Mouse (Mus musculus) mouse embryonic stem cell (cell line): ENCODE measurements around the gene Aig1.

Source experiments
- in situ Hi-C, 2 experiments: fragments of 300-500 bp; cut with MboI; formaldehyde crosslinking; loops; 1 replicate in 1 of 2; 3 replicates in 1 of 2; pipeline ENCODE4 v1.14.3; 2019 to 2020; ENCODE audit warnings: low sequenced_read_pairs in 2 of 2, low pct_unique_long_range_greater_than_20kb in 1 of 2, mixed read lengths in 1 of 2; ENCODE audit not compliant: unreplicated experiment in 1 of 2

Gene Aig1

GRCm38 (mm10) chr10:13855969-13856368 lies 12.8 kb downstream of the Aig1 start:
- in situ Hi-C loops, result no loop called here

GRCm38 (mm10) chr10:13855111-13855510 lies 13.7 kb downstream of the Aig1 start:
- in situ Hi-C loops, result no loop called here

- in situ Hi-C loops, result no loop called here
These were observed 18.7 kb downstream of the Aig1 start for GRCm38 (mm10) chr10:13850071-13850470.

- in situ Hi-C loops, result no loop called here
These were observed 19.6 kb downstream of the Aig1 start for GRCm38 (mm10) chr10:13849205-13849604.

- in situ Hi-C loops, result no loop called here
These were observed 23.9 kb downstream of the Aig1 start for GRCm38 (mm10) chr10:13844864-13845263.

- in situ Hi-C loops, result no loop called here
These were observed 25.0 kb downstream of the Aig1 start for GRCm38 (mm10) chr10:13843746-13844145.

- in situ Hi-C loops, result no loop called here
These were observed 25.9 kb downstream of the Aig1 start for GRCm38 (mm10) chr10:13842855-13843254.

GRCm38 (mm10) chr10:13838511-13839126 lies 30.2 kb downstream of the Aig1 start:
- in situ Hi-C loops, result no loop called here

- in situ Hi-C loops, result no loop called here
These were observed 30.9 kb downstream of the Aig1 start for GRCm38 (mm10) chr10:13837709-13838456.

- in situ Hi-C loops, result no loop called here
These were observed 31.8 kb downstream of the Aig1 start for GRCm38 (mm10) chr10:13836956-13837355.

- in situ Hi-C loops, result no loop called here
These were observed 32.9 kb downstream of the Aig1 start for GRCm38 (mm10) chr10:13835737-13836475.

- in situ Hi-C loops, result no loop called here
These were observed 34.7 kb downstream of the Aig1 start for GRCm38 (mm10) chr10:13834056-13834455.

- in situ Hi-C loops, result no loop called here
These were observed 35.7 kb downstream of the Aig1 start for GRCm38 (mm10) chr10:13833066-13833566.

GRCm38 (mm10) chr10:13832546-13833033 lies 36.2 kb downstream of the Aig1 start:
- in situ Hi-C loops, result no loop called here

- in situ Hi-C loops, result no loop called here
These were observed 41.6 kb downstream of the Aig1 start for GRCm38 (mm10) chr10:13827150-13827549.

GRCm38 (mm10) chr10:13813591-13813990 lies 55.2 kb downstream of the Aig1 start:
- in situ Hi-C loops, result no loop called here

- in situ Hi-C loops, result no loop called here
These were observed 60.5 kb downstream of the Aig1 start for GRCm38 (mm10) chr10:13808291-13808690.

GRCm38 (mm10) chr10:13806806-13807205 lies 62.0 kb downstream of the Aig1 start:
- in situ Hi-C loops, result no loop called here

- in situ Hi-C loops, result no loop called here
These were observed 67.5 kb downstream of the Aig1 start for GRCm38 (mm10) chr10:13801296-13801695.
